Mouse (Mus musculus) C2C12 (cell line): ENCODE data around the gene 1700029H14Rik. TPM values are rescaled to one million over a fixed set of nuclear protein-coding genes. Genes with fewer than 3 reads are reported as not detected.

ENCODE experiments used
- H3K27me3 ChIP-seq: one replicate; pipeline ENCODE4 v1.6.1; 2011; ENCODE audit not compliant: control insufficient read depth, insufficient read depth, insufficient read length
- H3K36me3 ChIP-seq: one replicate; pipeline ENCODE4 v1.6.1; 2011; ENCODE audit not compliant: control insufficient read depth, insufficient read depth
- H3K4me3 ChIP-seq: one replicate; pipeline ENCODE4 v1.5.1; 2011; ENCODE audit warnings: mild to moderate bottlenecking, control low read depth; ENCODE audit not compliant: poor library complexity, insufficient read depth, severe bottlenecking
- H3K79me2 ChIP-seq: one replicate; pipeline ENCODE4 v1.6.1; 2011; ENCODE audit not compliant: control insufficient read depth, insufficient read depth
- H3K79me3 ChIP-seq: one replicate; pipeline ENCODE4 v1.6.1; 2011; ENCODE audit warnings: low read depth, control low read depth
- H3ac ChIP-seq: one replicate; pipeline ENCODE3; 2011; ENCODE audit warnings: low read depth; ENCODE audit not compliant: control insufficient read depth, insufficient read length
- CEBPB ChIP-seq: IDR thresholded peaks from one replicate; pipeline ENCODE4 v1.6.1; 2011; ENCODE audit warnings: low read depth, mild to moderate bottlenecking, control low read depth, moderate library complexity
- CTCF ChIP-seq: IDR thresholded peaks from one replicate; pipeline ENCODE4 v1.5.1; 2011; ENCODE audit not compliant: control insufficient read depth, insufficient read depth, insufficient read length
- FOSL1 ChIP-seq: IDR thresholded peaks from one replicate; pipeline ENCODE4 v1.8.0; 2011; ENCODE audit warnings: mild to moderate bottlenecking, low read length; ENCODE audit not compliant: poor library complexity, insufficient read depth, severe bottlenecking
- MAX ChIP-seq: IDR thresholded peaks from one replicate; pipeline ENCODE4 v1.6.1; 2011; ENCODE audit warnings: mild to moderate bottlenecking, control low read depth
- MYOD1 ChIP-seq: IDR thresholded peaks from one replicate; pipeline ENCODE4 v1.6.1; 2011; ENCODE audit warnings: low read depth; ENCODE audit not compliant: control insufficient read depth, insufficient read length
- MYOG ChIP-seq: IDR thresholded peaks from one replicate; pipeline ENCODE4 v1.6.1; 2011; ENCODE audit not compliant: control insufficient read depth, insufficient read length; ENCODE audit errors: extremely low read depth
- USF1 ChIP-seq: IDR thresholded peaks from one replicate; pipeline ENCODE4 v1.6.1; 2011; ENCODE audit warnings: low read depth, mild to moderate bottlenecking, control low read depth, moderate library complexity
- polyA plus RNA-seq: library from polyadenylated mRNA; unstranded; fragments of >200 nt; fragmentation: generic; extraction: Trizol; gene quantifications from one replicate; pipeline ENCODE4 v1.2.1, GENCODE M21; 2012; ENCODE audit warnings: missing spikeins

1700029H14Rik gene
- polyA plus RNA-seq, 1 experiment, result not detected

DNA sequence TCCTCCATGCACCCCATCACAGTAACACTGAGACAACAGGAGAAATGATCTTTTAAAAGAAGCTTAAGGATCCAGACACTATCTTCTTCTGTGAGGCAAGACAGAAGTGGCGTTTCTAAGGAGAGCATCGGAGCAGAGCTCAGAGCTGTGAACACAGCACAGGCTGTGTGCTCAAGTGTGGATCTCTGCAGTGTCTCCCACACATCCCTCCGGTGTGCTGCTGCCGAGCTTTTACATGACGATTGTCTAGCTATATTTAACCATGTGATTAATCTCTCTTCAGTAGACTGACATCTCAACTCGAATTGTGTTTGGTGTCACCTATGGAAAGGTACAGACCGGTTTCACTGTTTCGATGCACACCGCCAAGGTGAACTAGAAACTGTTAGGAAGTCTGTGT lies 42.8 kb downstream of the 1700029H14Rik start:
- no peak overlapping the region for H3ac ChIP-seq
- no peaks in the 10 kb centered on the region for H3K79me2 ChIP-seq
- peaks cover 46% of the 10 kb centered on the region for H3K27me3 ChIP-seq
- H3K36me3 ChIP-seq, result no peaks in the 10 kb centered on the region
- no peaks in the 10 kb centered on the region for H3K79me3 ChIP-seq
- H3K4me3 ChIP-seq, result no peak overlapping the region
- no peak for TF ChIP-seq CTCF
- no peak for TF ChIP-seq MYOG
- TF ChIP-seq USF1, result no peak
- TF ChIP-seq CEBPB, result no peak
- no peak for TF ChIP-seq MAX
- no peak for TF ChIP-seq MYOD1
- no peak for TF ChIP-seq FOSL1

DNA sequence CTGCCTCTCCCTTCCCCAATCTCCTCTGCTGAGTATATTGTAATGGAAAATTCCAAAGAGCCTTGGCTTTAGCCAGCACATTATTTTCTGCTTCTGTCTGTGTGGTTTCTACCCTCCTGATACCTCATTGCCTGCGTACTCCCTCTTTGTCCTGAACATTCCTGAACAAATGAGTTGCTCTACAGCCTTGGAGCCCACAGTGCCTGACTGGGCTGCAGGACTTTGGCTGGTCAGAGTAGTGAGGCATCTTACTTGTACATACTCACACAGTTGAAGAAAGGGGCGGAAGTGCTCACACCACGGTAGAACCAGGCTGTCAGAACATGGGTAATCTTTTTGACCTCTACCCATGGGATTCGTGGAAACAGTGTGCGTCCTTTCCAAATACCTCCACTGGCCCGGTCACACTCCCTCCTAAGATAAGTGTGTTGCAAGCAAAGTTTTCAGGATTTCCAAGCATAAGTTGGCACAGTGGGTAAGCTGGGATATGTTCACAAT lies 44.9 kb downstream of the 1700029H14Rik start:
- TF ChIP-seq MYOD1 (no peak), USF1 (no peak), CEBPB (no peak), CTCF (no peak), MAX (no peak), FOSL1 (no peak), MYOG (no peak)
- no peak overlapping the region for H3ac ChIP-seq
- no peaks in the 10 kb centered on the region for H3K79me2 ChIP-seq

DNA sequence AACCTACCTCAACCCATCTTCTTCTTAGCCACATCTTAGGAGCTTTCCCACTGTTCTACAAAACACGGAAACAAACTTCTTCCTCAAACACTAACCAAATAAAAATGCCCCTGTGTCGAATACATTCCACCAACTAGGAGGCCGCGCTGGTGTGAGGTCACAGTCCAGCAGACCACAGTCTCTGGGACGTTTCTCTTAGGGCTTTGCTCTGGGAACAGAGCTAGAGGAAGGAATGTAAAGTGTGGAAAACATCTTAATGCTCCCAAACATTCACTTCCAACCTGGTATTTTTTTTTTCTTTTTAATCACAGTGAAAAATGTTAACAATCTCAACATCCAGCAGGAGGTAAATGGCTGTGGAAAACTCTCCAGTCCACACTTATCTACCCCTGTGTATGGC lies 45.5 kb downstream of the 1700029H14Rik start:
- H3K4me3 ChIP-seq, result no peak overlapping the region
- no peaks in the 10 kb centered on the region for H3K79me2 ChIP-seq
- H3K27me3 ChIP-seq, result peaks cover 30% of the 10 kb centered on the region
- no peaks in the 10 kb centered on the region for H3K36me3 ChIP-seq
- TF ChIP-seq CTCF, result no peak
- no peak for TF ChIP-seq MYOG
- TF ChIP-seq MYOD1, result no peak
- no peak for TF ChIP-seq USF1
- no peak for TF ChIP-seq MAX
- no peak for TF ChIP-seq CEBPB
- TF ChIP-seq FOSL1, result no peak
- H3K79me3 ChIP-seq, result no peaks in the 10 kb centered on the region
- no peak overlapping the region for H3ac ChIP-seq

More for the DNA sequence above, 44.9 kb downstream of the 1700029H14Rik start:
- Histone ChIP-seq H3K36me3 (no peaks in the 10 kb centered on the region), H3K27me3 (peaks cover 35% of the 10 kb centered on the region), H3K79me3 (no peaks in the 10 kb centered on the region), H3K4me3 (no peak overlapping the region)

DNA sequence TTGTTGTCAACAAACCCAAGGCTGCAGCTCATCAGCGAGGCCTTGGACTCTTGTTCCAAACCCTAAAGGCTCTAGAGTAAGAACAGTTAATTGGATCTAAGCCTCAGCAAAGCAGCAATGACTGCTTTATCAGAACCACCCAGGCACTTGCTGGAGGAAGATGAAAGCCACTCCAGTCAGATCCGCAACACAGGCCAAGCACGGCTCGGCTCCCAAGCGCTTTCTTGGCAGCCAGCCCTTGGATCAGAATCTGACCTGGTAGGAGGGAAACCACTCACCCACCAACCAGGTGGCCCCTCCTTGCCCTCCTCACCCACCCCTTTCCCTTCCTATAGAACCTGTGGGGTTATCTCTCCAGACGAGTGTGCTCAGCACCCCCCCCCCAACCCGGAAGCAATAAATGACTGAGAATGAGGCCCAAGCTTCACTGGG lies 46.2 kb downstream of the 1700029H14Rik start:
- no peak overlapping the region for H3K4me3 ChIP-seq
- H3K79me2 ChIP-seq, result no peaks in the 10 kb centered on the region
- no peaks in the 10 kb centered on the region for H3K36me3 ChIP-seq
- H3K79me3 ChIP-seq, result no peaks in the 10 kb centered on the region
- no peak overlapping the region for H3ac ChIP-seq
- H3K27me3 ChIP-seq, result peaks cover 25% of the 10 kb centered on the region
- TF ChIP-seq MYOG (no peak), MYOD1 (no peak), CTCF (no peak), CEBPB (no peak), MAX (no peak), USF1 (no peak), FOSL1 (no peak)

DNA sequence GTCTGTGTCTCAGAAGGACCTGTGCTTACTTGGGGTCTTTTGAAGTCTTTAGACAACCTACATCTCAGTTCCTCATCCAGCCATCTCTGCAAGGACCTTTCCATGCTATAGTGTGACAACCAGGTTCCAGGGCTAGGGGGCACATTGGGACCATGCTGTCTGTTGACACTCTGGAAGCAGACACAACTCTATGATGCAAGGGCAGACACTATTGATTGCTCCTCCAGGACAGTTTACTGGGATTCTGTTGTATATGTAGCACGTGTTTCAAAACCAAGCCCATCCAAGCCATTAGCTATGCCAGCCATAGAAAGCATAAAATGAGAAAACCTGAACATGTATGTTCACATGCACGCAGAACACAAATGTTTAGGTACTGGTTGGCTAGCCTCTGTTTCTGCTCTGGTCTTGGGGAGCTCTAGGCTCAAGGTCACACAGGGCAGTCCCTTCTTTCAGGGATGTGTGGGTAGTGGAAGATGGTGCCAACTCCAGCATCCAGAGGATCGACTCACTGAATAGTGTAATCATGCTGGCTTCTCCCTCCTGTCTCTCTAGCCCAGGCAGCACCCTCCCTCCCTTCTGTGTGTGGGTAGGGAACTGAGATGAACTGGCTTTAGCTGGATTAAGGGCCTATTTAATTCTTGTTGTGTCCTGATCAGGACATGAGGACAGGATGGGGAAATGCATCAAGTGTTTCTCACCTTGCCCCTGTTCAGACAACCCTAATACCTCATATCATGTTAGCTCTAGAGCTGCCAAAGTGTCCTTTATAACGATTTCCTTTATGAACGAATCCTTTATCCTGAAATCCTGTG lies 48.5 kb downstream of the 1700029H14Rik start:
- H3K79me3 ChIP-seq, result no peaks in the 10 kb centered on the region
- H3K36me3 ChIP-seq, result no peaks in the 10 kb centered on the region
- peaks cover 18% of the 10 kb centered on the region for H3K27me3 ChIP-seq
- no peak overlapping the region for H3K4me3 ChIP-seq
- no peak for TF ChIP-seq FOSL1
- no peaks in the 10 kb centered on the region for H3K79me2 ChIP-seq
- H3ac ChIP-seq, result no peak overlapping the region
